In genomic region chr17:49544561-49544960, GRCm38 (mm10) we compare ENCODE assay signal across 15 mouse cellular contexts.
A peak's percentile ranks its signal among the peaks of the same experiment; 100 is the strongest.
DNase-seq lines count a peak whose midpoint lies in the region; ATAC-seq lines count a peak whose summit lies in the region.
"Had no signal": no experiment of that assay in that cellular context is flagged by ENCODE, and none has a peak within 500 bp of the region (broad histone marks: within the 10 kb centered on the region; RNA-seq: fewer than 3 reads in every experiment).

No protein-coding gene starts in this region.

- ATAC-seq in cerebellum, adult (ENCODE audit: insufficient number of reproducible peaks, low FRiP score, low TSS enrichment), result peak; percentile 50; the same call in 1 of the 2 replicates
- ATAC-seq: CD4-positive, CD25-positive, alpha-beta regulatory T cell, adult 4 months; forebrain, embryonic 15.5 days; forebrain, postnatal 0 days had no signal

- DNase-seq in cerebellum, postnatal 10 days, result no peak
- DNase-seq in cerebellum, adult 18-20 months, result peak; percentile 60 to 71
- DNase-seq in cerebellum, adult 11 months, result no peak
- DNase-seq in cerebellum, adult 9-11 months, result peak; percentile 77
- DNase-seq in cerebellum, postnatal 4 days (ENCODE audit: low spot score in 2 of 2), result no peak
- no peak for DNase-seq in MN1 (ENCODE audit: low spot score)
- DNase-seq: adrenal gland, adult 2 months; adrenal gland, postnatal 10 days; adrenal gland, postnatal 25 days; B cell, adult 2 months; embryo, embryonic 11 days; forebrain, postnatal 0 days had no signal

Comparison
In these comparisons a context has a peak if more than half of its experiments do, and no peak if none do; other contexts are left out.
1. DNase-seq: peak in cerebellum, adult 18-20 months (2 of 2) and cerebellum, adult 9-11 months (single experiment); none in cerebellum, postnatal 10 days (0 of 2), cerebellum, adult 11 months (single experiment), cerebellum, postnatal 4 days (0 of 2) and MN1 (single experiment).